Mouse (Mus musculus) kidney, adult 2 months (tissue): Measurements from ENCODE around the gene Lrrc74a.

Source experiments
- CTCF ChIP-seq: fragments of 200-500 bp; conservative IDR thresholded peaks from 2 replicates; pipeline ENCODE4 v1.5.1; 2011; ENCODE audit warnings: low read depth, mild to moderate bottlenecking, control low read depth, low read length, moderate library complexity, mixed read lengths; ENCODE audit not compliant: insufficient read depth, insufficient read length
- POLR2A ChIP-seq: fragments of 200-500 bp; IDR thresholded peaks from one replicate; pipeline ENCODE4 v1.6.1; 2011; ENCODE audit warnings: low read depth, low read length, control low read depth

DNA sequence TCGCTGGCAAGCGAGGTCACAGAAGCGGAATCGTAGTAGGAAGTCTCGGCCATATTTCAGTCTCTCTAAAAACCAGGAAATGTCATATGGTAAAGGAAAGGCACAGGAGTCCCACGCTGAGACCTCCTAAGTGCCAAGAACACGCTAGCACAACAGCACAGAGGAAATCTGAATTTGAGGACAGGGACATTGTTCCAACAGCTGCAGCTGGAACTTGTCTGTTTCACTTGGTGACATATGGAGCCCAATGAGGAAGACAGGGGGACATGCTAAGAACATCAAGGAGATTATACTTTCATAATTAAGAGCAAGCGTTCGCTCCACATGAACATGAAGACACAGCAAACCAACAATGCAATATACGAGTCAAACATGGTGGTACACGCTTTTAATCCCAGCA is 17.2 kb upstream of the Lrrc74a start:
- TF ChIP-seq CTCF (no peak), POLR2A (no peak)
